Mouse (Mus musculus) ES-Bruce4 (cell line): ENCODE data around the gene Nppb. TPM values are rescaled to one million over a fixed set of nuclear protein-coding genes. Genes with fewer than 3 reads are reported as not detected.

Experiments
- H3K27ac ChIP-seq: 2 replicates; pipeline ENCODE4 v1.5.1; 2012; ENCODE audit warnings: low read length, inconsistent platforms; ENCODE audit not compliant: insufficient read depth
- H3K27me3 ChIP-seq: 2 replicates; pipeline ENCODE4 v1.6.1; 2012; ENCODE audit warnings: mild to moderate bottlenecking, low read length, inconsistent platforms; ENCODE audit not compliant: control insufficient read depth, poor library complexity, insufficient read depth, severe bottlenecking
- H3K36me3 ChIP-seq: 2 replicates; pipeline ENCODE4 v1.6.1; 2012; ENCODE audit warnings: inconsistent platforms, mild to moderate bottlenecking, low read length, moderate library complexity; ENCODE audit not compliant: control insufficient read depth, poor library complexity, insufficient read depth, severe bottlenecking
- H3K4me1 ChIP-seq: one replicate; pipeline ENCODE4 v1.8.1; 2011; ENCODE audit warnings: low read length; ENCODE audit not compliant: control insufficient read depth, insufficient read depth
- H3K4me3 ChIP-seq: 2 replicates; pipeline ENCODE4 v1.5.1; 2011; ENCODE audit warnings: low read depth, mild to moderate bottlenecking, low read length
- H3K9ac ChIP-seq: 2 replicates; pipeline ENCODE4 v1.6.1; 2012; ENCODE audit warnings: low read depth, mild to moderate bottlenecking, inconsistent platforms; ENCODE audit not compliant: poor library complexity, severe bottlenecking
- H3K9me3 ChIP-seq: replicated peaks from 2 replicates; pipeline ENCODE4 v1.6.1; 2012; ENCODE audit warnings: mild to moderate bottlenecking, low read length, inconsistent platforms; ENCODE audit not compliant: control insufficient read depth, poor library complexity, insufficient read depth, severe bottlenecking
- CTCF ChIP-seq: IDR thresholded peaks from one replicate; pipeline ENCODE4 v1.8.1; 2011; ENCODE audit warnings: low read depth, low read length
- EP300 ChIP-seq: IDR thresholded peaks from 2 replicates; pipeline ENCODE4 v1.6.1; 2011; ENCODE audit warnings: low read depth, low read length; ENCODE audit not compliant: insufficient read depth
- POLR2A ChIP-seq: IDR thresholded peaks from one replicate; pipeline ENCODE4 v1.8.1; 2011; ENCODE audit warnings: low read length; ENCODE audit not compliant: insufficient read depth
- polyA plus RNA-seq: library from polyadenylated mRNA; stranded (reverse); fragments of >200 nt; gene quantifications from 2 replicates; pipeline ENCODE4 v1.2.4, GENCODE M21; 2011; ENCODE audit warnings: low read depth; ENCODE audit not compliant: missing spikeins, insufficient read depth, insufficient read length

The Nppb gene
- polyA plus RNA-seq, 1 experiment = 2.1 TPM

DNA sequence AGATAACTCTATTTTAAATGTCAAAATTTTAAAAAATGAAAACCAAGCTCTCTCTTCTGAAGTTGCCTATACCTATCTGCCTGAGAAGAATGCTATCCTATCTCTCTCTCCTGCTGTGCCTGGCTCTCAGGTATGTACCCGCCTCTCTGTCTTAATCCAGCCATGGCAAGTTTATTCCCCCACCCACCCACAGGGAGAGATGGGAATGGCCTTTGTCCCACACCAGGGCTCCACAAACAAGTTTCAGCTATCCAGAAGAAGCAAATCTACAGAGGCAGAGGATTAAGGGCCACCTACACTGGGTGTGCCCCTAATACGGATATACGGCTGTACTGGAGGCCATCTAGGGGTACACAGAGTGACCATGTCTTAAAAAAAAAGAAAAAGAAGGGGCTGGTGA lies 49.9 kb downstream of the Nppb start:
- Histone ChIP-seq H3K4me3 (no peak overlapping the region), H3K4me1 (peaks cover 7% of the 10 kb centered on the region), H3K36me3 (no peaks in the 10 kb centered on the region), H3K27me3 (no peaks in the 10 kb centered on the region), H3K27ac (peak overlapping the region; percentile 99), H3K9me3 (no peaks in the 10 kb centered on the region), H3K9ac (no peak overlapping the region)
- TF ChIP-seq EP300 (no peak), CTCF (no peak), POLR2A (no peak)

Other genes with a start within 250 kb of the Nppb start
- gene Zfp984, start 176.0 kb upstream of the Nppb start, polyA plus RNA-seq = 54.0 and 59.1 TPM in 2 replicates
- gene Zfp933, start 137.4 kb upstream of the Nppb start, polyA plus RNA-seq = 8.8 and 11.5 TPM in 2 replicates
- gene Miip, start 117.0 kb upstream of the Nppb start, polyA plus RNA-seq = 48.8 and 56.3 TPM in 2 replicates
- 9.2 and 12.6 TPM in 2 replicates for gene Fv1, start 116.8 kb upstream of the Nppb start, polyA plus RNA-seq
- 14.6 and 16.7 TPM in 2 replicates for gene Mfn2, start 81.1 kb upstream of the Nppb start, polyA plus RNA-seq
- gene Plod1, start 49.0 kb upstream of the Nppb start, polyA plus RNA-seq = 21.7 and 26.3 TPM in 2 replicates
- 23.1 and 23.3 TPM in 2 replicates for gene 2510039O18Rik, start 44.9 kb upstream of the Nppb start, polyA plus RNA-seq
- not detected in 2 replicates for gene Nppa, start 14.9 kb downstream of the Nppb start, polyA plus RNA-seq
- 13.7 and 16.7 TPM in 2 replicates for gene Clcn6, start 53.0 kb downstream of the Nppb start, polyA plus RNA-seq
- gene Mthfr, start 53.3 kb downstream of the Nppb start, polyA plus RNA-seq = 9.5 and 13.7 TPM in 2 replicates
- gene Agtrap, start 102.2 kb downstream of the Nppb start, polyA plus RNA-seq = 48.2 and 60.6 TPM in 2 replicates
- 45.9 and 60.3 TPM in 2 replicates for gene Mad2l2, start 144.6 kb downstream of the Nppb start, polyA plus RNA-seq
- gene Draxin, start 144.9 kb downstream of the Nppb start, polyA plus RNA-seq = 0.17 and 0.22 TPM in 2 replicates
- 41.6 and 51.5 TPM in 2 replicates for gene Fbxo6, start 166.4 kb downstream of the Nppb start, polyA plus RNA-seq
- 12.5 and 13.3 TPM in 2 replicates for gene Fbxo44, start 174.7 kb downstream of the Nppb start, polyA plus RNA-seq
- 6.0 and 6.9 TPM in 2 replicates for gene Fbxo2, start 174.8 kb downstream of the Nppb start, polyA plus RNA-seq